ENCODE assay signal across 23 mouse cellular contexts in the genomic region with DNA sequence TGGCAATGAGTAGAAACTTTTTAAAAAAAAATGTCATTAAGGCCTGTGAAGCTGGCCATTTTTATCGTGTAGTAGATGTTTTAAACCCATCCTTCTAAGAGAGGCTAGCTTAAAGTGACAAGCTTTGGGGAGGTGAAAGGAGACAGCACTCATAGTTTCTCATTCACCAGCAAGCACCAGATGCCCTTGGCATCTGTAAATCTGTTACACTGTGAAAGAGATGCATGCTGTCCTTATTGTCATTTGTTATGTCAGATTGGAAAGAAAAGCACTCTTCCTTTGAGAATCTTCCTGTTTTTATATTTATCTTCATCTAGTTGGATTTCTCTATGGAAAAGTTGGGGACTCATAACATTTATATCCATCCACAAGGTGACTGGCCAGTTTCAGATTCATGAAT.
"Had no signal": no experiment of that assay in that cellular context is flagged by ENCODE, and none has a peak within 500 bp of the region (broad histone marks: within the 10 kb centered on the region; RNA-seq: fewer than 3 reads in every experiment).

No protein-coding gene starts in this region.

- H3K9me3 ChIP-seq: kidney, embryonic 15.5 days; limb, embryonic 10.5 days; limb, embryonic 13.5 days; liver, embryonic 12.5 days; liver, embryonic 15.5 days; lung, embryonic 15.5 days; megakaryocyte, embryonic 14.5 days; midbrain, embryonic 10.5 days; midbrain, embryonic 13.5 days; neural tube, embryonic 13.5 days; stomach, embryonic 15.5 days had no signal

- H3K4me1 ChIP-seq: limb, embryonic 10.5 days; limb, embryonic 13.5 days; liver, embryonic 12.5 days; liver, embryonic 15.5 days; lung, embryonic 15.5 days; stomach, embryonic 15.5 days had no signal

- H3K36me3 ChIP-seq: kidney, embryonic 15.5 days; limb, embryonic 10.5 days; limb, embryonic 13.5 days; liver, embryonic 12.5 days; liver, embryonic 15.5 days; lung, embryonic 15.5 days; midbrain, embryonic 10.5 days; midbrain, embryonic 13.5 days; neural tube, embryonic 13.5 days; stomach, embryonic 15.5 days had no signal

- DNase-seq: kidney, adult 11 months; kidney, adult 8-10 months; kidney, postnatal 36 days; liver; lung, adult 18-20 months; lung, postnatal 10 days; lung, postnatal 36 days; retina, postnatal 1 day; right cerebral cortex, postnatal 25 days; spleen, adult 18-20 months; thymus, postnatal 25 days had no signal

- H3K27ac ChIP-seq: kidney, embryonic 15.5 days; limb, embryonic 10.5 days; limb, embryonic 13.5 days; liver, embryonic 12.5 days; liver, embryonic 15.5 days; lung, embryonic 15.5 days; midbrain, embryonic 10.5 days; midbrain, embryonic 13.5 days; neural tube, embryonic 13.5 days; stomach, embryonic 15.5 days had no signal

- H3K4me3 ChIP-seq: kidney, embryonic 15.5 days; limb, embryonic 10.5 days; limb, embryonic 13.5 days; liver, embryonic 12.5 days; liver, embryonic 15.5 days; lung, embryonic 15.5 days; megakaryocyte, embryonic 14.5 days; midbrain, embryonic 10.5 days; midbrain, embryonic 13.5 days; myocyte; neural tube, embryonic 13.5 days; stomach, embryonic 15.5 days had no signal

- H3K27me3 ChIP-seq: kidney, embryonic 15.5 days; limb, embryonic 13.5 days; liver, embryonic 12.5 days; liver, embryonic 15.5 days; lung, embryonic 15.5 days; megakaryocyte, embryonic 14.5 days; midbrain, embryonic 13.5 days; neural tube, embryonic 13.5 days; stomach, embryonic 15.5 days had no signal
